Mouse (Mus musculus): Measurements from ENCODE around the gene Magi1.

GRCm38 (mm10) chr6:94020566-94020965 lies 263.2 kb downstream of the Magi1 start:
- no peak for TF ChIP-seq POLR2A (IDR thresholded peaks at IDR 0.05; ENCODE audit: low read depth, low read length)
- TF ChIP-seq CTCF (IDR thresholded peaks at IDR 0.05; ENCODE audit: borderline replicate concordance, insufficient read depth, low read length): no peak
